8 mouse cellular contexts compared by ENCODE assay signal in genomic region chr2:152553774-152554423, GRCm38 (mm10). TPM values are rescaled to one million over a fixed set of nuclear protein-coding genes. Genes with fewer than 3 reads are reported as not detected.
DNase-seq lines count a peak whose midpoint lies in the region; ATAC-seq and TF ChIP-seq lines count a peak whose summit lies in the region.

No protein-coding gene starts in this region.

- H3K4me2 ChIP-seq in embryonic facial prominence, embryonic 12.5 days (replicated peaks), result peak overlapping the region; percentile 27; the same call in 1 of the 2 replicates
- peak overlapping the region; percentile 41 for H3K4me2 ChIP-seq in heart, embryonic 15.5 days
- no peak overlapping the region for H3K4me2 ChIP-seq in liver, postnatal 0 days (ENCODE audit: low read depth, low read length)

- DNase-seq in 416B (ENCODE audit: low read depth), result peak; percentile 17
- DNase-seq in adrenal gland, postnatal 10 days, result peak; percentile 81
- DNase-seq in kidney, postnatal 14 days, result peak; percentile 78
- peak; percentile 55 for DNase-seq in liver, postnatal 0 days
- peak; percentile 14 for DNase-seq in ovary, adult 18-20 months (ENCODE audit: low spot score)
- peak; percentile 39 for DNase-seq in urinary bladder, postnatal 25 days (ENCODE audit: low spot score)

- TF ChIP-seq CTCF in liver, postnatal 0 days (IDR thresholded peaks at IDR 0.05; ENCODE audit: low read depth), result peak; percentile 69

- no peaks in the 10 kb centered on the region for H3K36me3 ChIP-seq in embryonic facial prominence, embryonic 12.5 days
- H3K36me3 ChIP-seq in heart, embryonic 15.5 days, result no peaks in the 10 kb centered on the region
- H3K36me3 ChIP-seq in liver, postnatal 0 days (replicated peaks; ENCODE audit: insufficient read depth, low read length), result no peaks in the 10 kb centered on the region

- H3K4me1 ChIP-seq in embryonic facial prominence, embryonic 12.5 days, result no peaks in the 10 kb centered on the region
- H3K4me1 ChIP-seq in heart, embryonic 15.5 days (replicated peaks), result 0 out of 2 replicates have a peak, but pooled peaks cover 3% of the 10 kb centered on the region
- no peaks in the 10 kb centered on the region for H3K4me1 ChIP-seq in liver, postnatal 0 days (ENCODE audit: insufficient read depth)

- TF ChIP-seq EP300 in liver, postnatal 0 days (IDR thresholded peaks at IDR 0.05; ENCODE audit: low read depth), result no peak

- H3K4me3 ChIP-seq in embryonic facial prominence, embryonic 12.5 days, result no peak overlapping the region
- no peak overlapping the region for H3K4me3 ChIP-seq in heart, embryonic 15.5 days
- H3K4me3 ChIP-seq in liver, postnatal 0 days (ENCODE audit: low read depth, low read length), result no peak overlapping the region

- no peaks in the 10 kb centered on the region for H3K27me3 ChIP-seq in embryonic facial prominence, embryonic 12.5 days
- no peaks in the 10 kb centered on the region for H3K27me3 ChIP-seq in heart, embryonic 15.5 days
- no peaks in the 10 kb centered on the region; the same call in 1 of the 2 replicates for H3K27me3 ChIP-seq in liver, postnatal 0 days (ENCODE audit: insufficient read depth, low read length)

- no peak overlapping the region for H3K9ac ChIP-seq in embryonic facial prominence, embryonic 12.5 days
- no peak overlapping the region for H3K9ac ChIP-seq in heart, embryonic 15.5 days
- no peak overlapping the region for H3K9ac ChIP-seq in liver, postnatal 0 days (replicated peaks)

- no peak for ATAC-seq in embryonic facial prominence, embryonic 12.5 days (ENCODE audit: insufficient number of reproducible peaks, insufficient read depth, low FRiP score, low TSS enrichment)
- ATAC-seq in heart, embryonic 15.5 days (replicated peaks; ENCODE audit: insufficient number of reproducible peaks, insufficient read depth, low FRiP score, low read depth), result no peak
- ATAC-seq in liver, postnatal 0 days, result no peak

- 12% methylated on average over 16 of the region's 16 CpGs for WGBS in embryonic facial prominence, embryonic 12.5 days
- 11% methylated on average over 16 of the region's 16 CpGs for WGBS in heart, embryonic 15.5 days
- 13% methylated on average over 16 of the region's 16 CpGs for WGBS in liver, postnatal 0 days (ENCODE audit: insufficient replicate concordance)

- no peaks in the 10 kb centered on the region for H3K9me3 ChIP-seq in embryonic facial prominence, embryonic 12.5 days
- H3K9me3 ChIP-seq in heart, embryonic 15.5 days (replicated peaks), result no peaks in the 10 kb centered on the region
- H3K9me3 ChIP-seq in liver, postnatal 0 days (ENCODE audit: low read length), result no peaks in the 10 kb centered on the region

- no peak overlapping the region for H3K27ac ChIP-seq in embryonic facial prominence, embryonic 12.5 days
- no peak overlapping the region for H3K27ac ChIP-seq in heart, embryonic 15.5 days
- no peak overlapping the region for H3K27ac ChIP-seq in liver, postnatal 0 days (ENCODE audit: low read depth)

RNA-seq across cellular contexts. Expression of gene Defb29, which starts 14.0 kb away (rescaled TPM):
- not detected for total RNA-seq in adrenal gland, postnatal 10 days (2021)
- not detected in 2 replicates for polyA plus RNA-seq in embryonic facial prominence, embryonic 12.5 days (2016; fragmentation: Nextera tagmentation; extraction: Ambion mirVana)
- not detected in 2 replicates for polyA plus RNA-seq in heart, embryonic 15.5 days (2015; fragmentation: Nextera tagmentation; extraction: Ambion mirVana)
- not detected in 2 replicates for polyA plus RNA-seq in liver, postnatal 0 days (2015; fragmentation: Nextera tagmentation; extraction: Ambion mirVana)

RNA-seq across cellular contexts. Expression of gene Gm17416, which starts 15.2 kb away (rescaled TPM):
- total RNA-seq in adrenal gland, postnatal 10 days (2021), result not detected
- polyA plus RNA-seq in embryonic facial prominence, embryonic 12.5 days (2016; fragmentation: Nextera tagmentation; extraction: Ambion mirVana), result not detected in 2 replicates
- polyA plus RNA-seq in heart, embryonic 15.5 days (2015; fragmentation: Nextera tagmentation; extraction: Ambion mirVana), result not detected in 2 replicates
- polyA plus RNA-seq in liver, postnatal 0 days (2015; fragmentation: Nextera tagmentation; extraction: Ambion mirVana), result not detected in 2 replicates

RNA-seq across cellular contexts. Expression of gene Defb21, which starts 18.6 kb away (rescaled TPM):
- total RNA-seq in adrenal gland, postnatal 10 days (2021), result not detected
- not detected in 2 replicates for polyA plus RNA-seq in embryonic facial prominence, embryonic 12.5 days (2016; fragmentation: Nextera tagmentation; extraction: Ambion mirVana)
- polyA plus RNA-seq in heart, embryonic 15.5 days (2015; fragmentation: Nextera tagmentation; extraction: Ambion mirVana), result not detected in 2 replicates
- not detected in 2 replicates for polyA plus RNA-seq in liver, postnatal 0 days (2015; fragmentation: Nextera tagmentation; extraction: Ambion mirVana)

RNA-seq across cellular contexts. Expression of gene Defb19, which starts 26.2 kb away (rescaled TPM):
- 1 to 10 TPM; 1.5 to 2.2 TPM for total RNA-seq in adrenal gland, postnatal 10 days (2021)
- polyA plus RNA-seq in embryonic facial prominence, embryonic 12.5 days (2016; fragmentation: Nextera tagmentation; extraction: Ambion mirVana), result not detected in 2 replicates
- polyA plus RNA-seq in heart, embryonic 15.5 days (2015; fragmentation: Nextera tagmentation; extraction: Ambion mirVana), result 0.57 and 0.88 TPM in 2 replicates
- not detected in 2 replicates for polyA plus RNA-seq in liver, postnatal 0 days (2015; fragmentation: Nextera tagmentation; extraction: Ambion mirVana)

RNA-seq across cellular contexts. Expression of gene Defb28, which starts 35.8 kb away (rescaled TPM):
- total RNA-seq in adrenal gland, postnatal 10 days (2021), result not detected
- polyA plus RNA-seq in embryonic facial prominence, embryonic 12.5 days (2016; fragmentation: Nextera tagmentation; extraction: Ambion mirVana), result not detected in 2 replicates
- not detected in 2 replicates for polyA plus RNA-seq in heart, embryonic 15.5 days (2015; fragmentation: Nextera tagmentation; extraction: Ambion mirVana)
- not detected in 2 replicates for polyA plus RNA-seq in liver, postnatal 0 days (2015; fragmentation: Nextera tagmentation; extraction: Ambion mirVana)

Comparison
In these comparisons a context has a peak if more than half of its experiments do, and no peak if none do; other contexts are left out.
1. DNase-seq: peak in every context shown above with its lines; median percentile 81 in adrenal gland, postnatal 10 days; 78 in kidney, postnatal 14 days; 55 in liver, postnatal 0 days; 39 in urinary bladder, postnatal 25 days; 17 in 416B; 14 in ovary, adult 18-20 months.